Mouse (Mus musculus) kidney, adult 2 months (tissue): Measurements from ENCODE around the gene Lzts2. TPM values are rescaled to one million over a fixed set of nuclear protein-coding genes. Genes with fewer than 3 reads are reported as not detected.

Experiments used
- DNase-seq: peaks from one replicate; pipeline ENCODE4 v3.0.0; 2021
- H3K27ac ChIP-seq: fragments of 200-500 bp; 2 replicates; pipeline ENCODE4 v1.5.1; 2012; ENCODE audit warnings: low read depth, low read length, control low read depth, inconsistent platforms; ENCODE audit not compliant: insufficient read depth
- H3K27me3 ChIP-seq: fragments of 200-500 bp; replicated peaks from 2 replicates; pipeline ENCODE4 v1.6.1; 2012; ENCODE audit warnings: mild to moderate bottlenecking, moderate library complexity, low read length, inconsistent platforms; ENCODE audit not compliant: control insufficient read depth, insufficient read depth
- H3K36me3 ChIP-seq: fragments of 200-500 bp; 2 replicates; pipeline ENCODE4 v1.6.1; 2012; ENCODE audit warnings: mild to moderate bottlenecking, moderate library complexity, low read length, inconsistent platforms; ENCODE audit not compliant: control insufficient read depth, insufficient read depth
- H3K4me1 ChIP-seq: fragments of 200-500 bp; 2 replicates; pipeline ENCODE4 v1.6.1; 2011; ENCODE audit warnings: low read length; ENCODE audit not compliant: control insufficient read depth, insufficient read depth
- H3K4me3 ChIP-seq: fragments of 200-500 bp; 2 replicates; pipeline ENCODE4 v1.5.1; 2011; ENCODE audit warnings: mild to moderate bottlenecking, low read depth, low read length, control low read depth; ENCODE audit not compliant: insufficient read depth
- CTCF ChIP-seq: fragments of 200-500 bp; conservative IDR thresholded peaks from 2 replicates; pipeline ENCODE4 v1.5.1; 2011; ENCODE audit warnings: low read depth, mild to moderate bottlenecking, control low read depth, low read length, moderate library complexity, mixed read lengths; ENCODE audit not compliant: insufficient read depth, insufficient read length
- POLR2A ChIP-seq: fragments of 200-500 bp; IDR thresholded peaks from one replicate; pipeline ENCODE4 v1.6.1; 2011; ENCODE audit warnings: low read depth, low read length, control low read depth
- WGBS: fragments of 180-500 bp; shearing (Covaris S2); methylation state at CpG from one replicate; pipeline ENCODE4 v1.1.7; 2018; 5-methylcytosine and 5-hydroxymethylcytosine counted together
- polyA plus RNA-seq: library from polyadenylated mRNA; depleted of rRNA; stranded (reverse); fragments of >200 nt; gene quantifications from 2 replicates; pipeline ENCODE4 v1.2.3, GENCODE M21; 2012; rRNA removed

The Lzts2 gene
- 54.7 and 74.3 TPM in 2 replicates for polyA plus RNA-seq

DNA sequence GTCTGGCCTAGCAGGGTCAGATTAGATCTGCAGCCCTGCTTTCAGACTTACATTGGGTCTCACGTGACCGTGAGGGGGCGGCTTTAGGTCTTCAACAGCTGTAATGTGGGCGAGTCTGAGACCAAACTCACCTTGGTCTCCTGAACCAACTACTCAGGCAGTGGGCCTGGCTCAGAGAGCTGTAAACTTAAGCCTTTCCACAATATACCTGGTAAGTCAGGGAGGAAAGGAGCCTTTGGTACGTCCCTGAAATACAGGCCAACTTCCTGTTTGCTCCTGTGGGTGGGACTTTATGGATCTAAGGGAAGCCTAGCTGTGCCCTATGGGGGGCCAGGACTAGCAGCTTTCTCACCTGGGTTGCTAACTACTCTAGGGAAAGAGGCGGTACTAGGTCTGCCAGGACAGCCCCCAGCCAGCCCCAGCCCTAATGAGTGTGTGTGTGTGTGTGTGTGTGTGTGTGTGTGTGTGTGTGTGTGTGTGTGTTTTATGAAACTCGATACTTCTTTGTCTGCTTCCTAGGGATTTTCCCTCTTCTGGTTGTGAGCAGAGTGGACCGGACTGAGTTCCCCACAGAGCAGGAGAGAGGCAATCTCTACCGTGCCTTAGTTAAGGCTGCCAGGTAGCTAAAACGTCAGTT lies at the start of gene Lzts2:
TSS of gene Lzts2 (plus strand) at position 80 of the 637 bp plus-strand sequence.
- Histone ChIP-seq H3K4me1 (peaks cover 10% of the 10 kb centered on the region), H3K27ac (peak within 1 kb of the TSS; percentile 85), H3K36me3 (no peaks in the 10 kb centered on the region), H3K4me3 (peak within 1 kb of the TSS; percentile 79), H3K27me3 (no peaks in the 10 kb centered on the region)
- TF ChIP-seq POLR2A: no peak
- TF ChIP-seq CTCF: no peak
- no peak for DNase-seq
- WGBS: 11% methylated on average over 10 of the region's 10 CpGs

GRCm38 (mm10) chr19:44965978-44966377 lies 48.2 kb upstream of the Lzts2 start:
- H3K36me3 ChIP-seq: peaks cover 10% of the 10 kb centered on the region
- TF ChIP-seq POLR2A (no peak), CTCF (no peak)

DNA sequence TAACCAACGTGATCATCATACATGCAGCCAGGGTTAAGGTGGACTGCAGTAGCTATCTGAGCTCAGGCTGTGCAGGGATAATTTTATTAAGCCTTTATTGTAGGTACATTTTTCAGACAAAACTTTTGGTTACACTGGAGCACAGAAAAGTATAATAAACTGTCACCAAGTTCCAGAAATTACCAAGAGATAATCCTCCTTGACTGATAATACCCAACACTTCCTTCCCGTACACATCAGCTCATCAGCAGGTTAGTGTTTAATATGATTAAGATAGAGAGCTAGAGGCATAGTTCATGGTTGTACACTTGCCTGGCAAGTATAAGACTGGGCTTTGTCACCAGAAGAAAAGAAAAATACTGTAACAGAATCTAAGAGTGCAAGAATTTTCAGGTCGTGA lies 45.9 kb upstream of the Lzts2 start:
- Histone ChIP-seq H3K4me1 (no peaks in the 10 kb centered on the region), H3K4me3 (no peak overlapping the region), H3K27me3 (no peaks in the 10 kb centered on the region), H3K27ac (no peak overlapping the region), H3K36me3 (peaks cover 11% of the 10 kb centered on the region)
- DNase-seq: no peak
- WGBS: 90% methylated on average over 3 of the region's 3 CpGs
- TF ChIP-seq POLR2A: no peak
- TF ChIP-seq CTCF: no peak

More at GRCm38 (mm10) chr19:44965978-44966377, 48.2 kb upstream of the Lzts2 start:
- H3K27ac ChIP-seq: no peak overlapping the region
- DNase-seq: no peak
- no peaks in the 10 kb centered on the region for H3K27me3 ChIP-seq
- no peaks in the 10 kb centered on the region for H3K4me1 ChIP-seq
- H3K4me3 ChIP-seq: no peak overlapping the region
- 98% methylated on average over 1 of the region's 1 CpGs for WGBS

DNA sequence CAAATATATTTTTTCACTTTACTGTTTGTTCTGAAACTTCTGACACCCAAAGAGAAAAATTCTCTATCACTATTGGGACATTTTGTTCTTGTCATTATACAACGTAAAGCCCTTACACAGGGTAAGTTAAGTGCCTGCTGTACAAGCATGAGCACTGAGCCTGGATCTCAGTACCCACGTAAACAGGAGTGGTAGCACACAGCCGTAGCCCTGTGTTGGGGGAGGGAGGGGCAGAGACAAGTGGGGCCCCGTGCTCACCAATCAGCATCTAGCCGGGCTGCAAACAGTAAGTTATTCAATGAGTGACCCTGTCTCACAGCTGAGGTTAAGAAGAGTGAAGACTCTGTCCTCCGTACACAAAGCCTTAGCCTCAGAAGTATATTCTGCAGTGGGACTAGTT lies 37.6 kb upstream of the Lzts2 start:
- Histone ChIP-seq H3K27ac (no peak overlapping the region), H3K27me3 (no peaks in the 10 kb centered on the region), H3K36me3 (peaks cover 18% of the 10 kb centered on the region), H3K4me3 (no peak overlapping the region), H3K4me1 (no peaks in the 10 kb centered on the region)
- 82% methylated on average over 6 of the region's 6 CpGs for WGBS
- DNase-seq: no peak
- TF ChIP-seq POLR2A (no peak), CTCF (no peak)

- no peak for TF ChIP-seq CTCF
- no peak for TF ChIP-seq POLR2A
- Histone ChIP-seq H3K4me1 (no peaks in the 10 kb centered on the region), H3K4me3 (no peak overlapping the region), H3K27me3 (no peaks in the 10 kb centered on the region), H3K27ac (no peak overlapping the region), H3K36me3 (peaks cover 18% of the 10 kb centered on the region)
- WGBS: 86% methylated on average over 6 of the region's 6 CpGs
- no peak for DNase-seq
Observed at GRCm38 (mm10) chr19:44977148-44977547, 37.1 kb upstream of the Lzts2 start.

- DNase-seq: no peak
- Histone ChIP-seq H3K4me1 (peaks cover 6% of the 10 kb centered on the region), H3K4me3 (no peak overlapping the region), H3K27ac (no peak overlapping the region), H3K36me3 (peaks cover 8% of the 10 kb centered on the region), H3K27me3 (no peaks in the 10 kb centered on the region)
- no peak for TF ChIP-seq POLR2A
- TF ChIP-seq CTCF: no peak
- WGBS: 60% methylated on average over 2 of the region's 2 CpGs
Observed at GRCm38 (mm10) chr19:44980787-44981186, 33.4 kb upstream of the Lzts2 start.

- no peak overlapping the region for H3K4me3 ChIP-seq
- DNase-seq: peak; percentile 30
- H3K27ac ChIP-seq: peak overlapping the region; percentile 12; the same call in 1 of the 2 replicates
- WGBS: 38% methylated on average over 7 of the region's 7 CpGs
- no peaks in the 10 kb centered on the region for H3K27me3 ChIP-seq
- peaks cover 8% of the 10 kb centered on the region; the same call in 1 of the 2 replicates for H3K36me3 ChIP-seq
- TF ChIP-seq POLR2A (no peak), CTCF (no peak)
- H3K4me1 ChIP-seq: peaks cover 9% of the 10 kb centered on the region
Observed at GRCm38 (mm10) chr19:44982477-44983115, 31.6 kb upstream of the Lzts2 start.
